Mouse (Mus musculus) lung, embryonic 16.5 days (tissue): ENCODE data around the gene Scml4. TPM values are rescaled to one million over a fixed set of nuclear protein-coding genes. Genes with fewer than 3 reads are reported as not detected.

ENCODE experiments used
- ATAC-seq: fragments of 200-750 bp; cut with Nextera tagmentation; 2 replicates; pipeline ENCODE4 v1.8.0; 2017; ENCODE audit warnings: low read depth, mild to moderate bottlenecking, moderate library complexity
- H3K27ac ChIP-seq: fragments of 300-500 bp; sonication (generic); 2 replicates; pipeline ENCODE4 v1.5.1; 2014; ENCODE audit warnings: mild to moderate bottlenecking, control low read depth, low read length
- H3K27me3 ChIP-seq: fragments of 300-500 bp; sonication (generic); 2 replicates; pipeline ENCODE4 v1.6.1; 2014; ENCODE audit warnings: low read depth, low read length, mixed read lengths; ENCODE audit not compliant: control insufficient read depth, insufficient read depth
- H3K36me3 ChIP-seq: fragments of 300-500 bp; sonication (generic); 2 replicates; pipeline ENCODE4 v1.6.1; 2014; ENCODE audit warnings: low read length; ENCODE audit not compliant: control insufficient read depth, insufficient read depth
- H3K4me1 ChIP-seq: fragments of 300-500 bp; sonication (generic); replicated peaks from 2 replicates; pipeline ENCODE4 v1.6.1; 2014; ENCODE audit warnings: low read length, mixed read lengths; ENCODE audit not compliant: control insufficient read depth, insufficient read depth
- H3K4me2 ChIP-seq: fragments of 300-500 bp; sonication (generic); 2 replicates; pipeline ENCODE4 v1.6.1; 2014; ENCODE audit warnings: low read depth, low read length, control low read depth
- H3K4me3 ChIP-seq: fragments of 300-500 bp; sonication (generic); 2 replicates; pipeline ENCODE4 v1.5.1; 2014; ENCODE audit warnings: mild to moderate bottlenecking, low read length, control low read depth
- H3K9ac ChIP-seq: fragments of 300-500 bp; sonication (generic); 2 replicates; pipeline ENCODE4 v1.6.1; 2014; ENCODE audit warnings: low read length, control low read depth
- H3K9me3 ChIP-seq: fragments of 300-500 bp; sonication (generic); 2 replicates; pipeline ENCODE4 v1.6.1; 2016; ENCODE audit warnings: low read length; ENCODE audit not compliant: control insufficient read depth
- WGBS: fragments of 180-500 bp; shearing (Covaris S2); extraction: QIAGEN DNeasy Blood & Tissue Kit; methylation state at CpG from one replicate; pipeline ENCODE4 v1.1.7; 2014; 5-methylcytosine and 5-hydroxymethylcytosine counted together
- polyA plus RNA-seq: library from polyadenylated mRNA; unstranded; fragments of >200 nt; fragmentation: Nextera tagmentation; extraction: Ambion mirVana; gene quantifications from 2 replicates; pipeline ENCODE4 v1.2.1, GENCODE M21; 2015

The Scml4 gene
- polyA plus RNA-seq, 1 experiment from 2014 or later = 0.38 TPM

- 91% methylated on average over 9 of the region's 9 CpGs for WGBS
- peaks cover 6% of the 10 kb centered on the region; the same call in 1 of the 2 replicates for H3K27me3 ChIP-seq
- no peak overlapping the region for H3K4me2 ChIP-seq
- no peaks in the 10 kb centered on the region for H3K4me1 ChIP-seq
- no peak overlapping the region for H3K27ac ChIP-seq
- H3K9me3 ChIP-seq = peaks cover 3% of the 10 kb centered on the region; the same call in 1 of the 2 replicates
- no peak for ATAC-seq
- H3K4me3 ChIP-seq = no peak overlapping the region
- H3K9ac ChIP-seq = no peak overlapping the region
- no peaks in the 10 kb centered on the region for H3K36me3 ChIP-seq
These were observed 3.6 kb upstream of the Scml4 start for GRCm38 (mm10) chr10:42856574-42856973.

GRCm38 (mm10) chr10:42857021-42857420 lies 3.1 kb upstream of the Scml4 start:
- H3K36me3 ChIP-seq = no peaks in the 10 kb centered on the region
- ATAC-seq = no peak
- H3K27me3 ChIP-seq = peaks cover 6% of the 10 kb centered on the region; the same call in 1 of the 2 replicates
- no peak overlapping the region for H3K4me2 ChIP-seq
- H3K4me3 ChIP-seq = no peak overlapping the region
- peaks cover 3% of the 10 kb centered on the region; the same call in 1 of the 2 replicates for H3K9me3 ChIP-seq
- no peak overlapping the region for H3K27ac ChIP-seq
- 89% methylated on average over 2 of the region's 2 CpGs for WGBS
- no peak overlapping the region for H3K9ac ChIP-seq
- H3K4me1 ChIP-seq = no peaks in the 10 kb centered on the region

- Histone ChIP-seq H3K27me3 (peaks cover 6% of the 10 kb centered on the region; the same call in 1 of the 2 replicates), H3K4me3 (no peak overlapping the region), H3K9me3 (no peaks in the 10 kb centered on the region), H3K36me3 (no peaks in the 10 kb centered on the region), H3K4me1 (peaks cover 4% of the 10 kb centered on the region; the same call in 1 of the 2 replicates), H3K9ac (no peak overlapping the region), H3K27ac (no peak overlapping the region), H3K4me2 (no peak overlapping the region)
- 36% methylated on average over 2 of the region's 2 CpGs for WGBS
- ATAC-seq = no peak
These were observed 400 bp upstream of the Scml4 start for GRCm38 (mm10) chr10:42859781-42860158.

GRCm38 (mm10) chr10:42861446-42861845 lies 1.3 kb downstream of the Scml4 start:
- ATAC-seq = no peak
- WGBS = 75% methylated on average over 7 of the region's 7 CpGs

GRCm38 (mm10) chr10:42862102-42862740 lies 2.1 kb downstream of the Scml4 start:
- ATAC-seq = no peak
- H3K4me1 ChIP-seq = peaks cover 4% of the 10 kb centered on the region; the same call in 1 of the 2 replicates
- H3K4me3 ChIP-seq = peak overlapping the region; percentile 36
- H3K36me3 ChIP-seq = no peaks in the 10 kb centered on the region
- H3K9me3 ChIP-seq = no peaks in the 10 kb centered on the region
- 36% methylated on average over 13 of the region's 13 CpGs for WGBS
- peaks cover 6% of the 10 kb centered on the region; the same call in 1 of the 2 replicates for H3K27me3 ChIP-seq
- H3K4me2 ChIP-seq = peak overlapping the region; percentile 51
- H3K9ac ChIP-seq = 0 out of 2 replicates have a peak overlapping the region, but pooled peaks have one; percentile 24
- no peak overlapping the region for H3K27ac ChIP-seq

More at GRCm38 (mm10) chr10:42861446-42861845, 1.3 kb downstream of the Scml4 start:
- Histone ChIP-seq H3K36me3 (no peaks in the 10 kb centered on the region), H3K27me3 (peaks cover 6% of the 10 kb centered on the region; the same call in 1 of the 2 replicates), H3K9me3 (no peaks in the 10 kb centered on the region), H3K4me2 (no peak overlapping the region), H3K27ac (no peak overlapping the region), H3K4me1 (peaks cover 4% of the 10 kb centered on the region; the same call in 1 of the 2 replicates), H3K4me3 (no peak overlapping the region), H3K9ac (no peak overlapping the region)

GRCm38 (mm10) chr10:42862806-42863205 lies 2.6 kb downstream of the Scml4 start:
- Histone ChIP-seq H3K4me3 (no peak overlapping the region), H3K36me3 (no peaks in the 10 kb centered on the region), H3K9ac (no peak overlapping the region), H3K4me2 (0 out of 2 replicates have a peak overlapping the region, but pooled peaks have one; percentile 8), H3K27ac (no peak overlapping the region), H3K27me3 (peaks cover 6% of the 10 kb centered on the region; the same call in 1 of the 2 replicates), H3K4me1 (peaks cover 4% of the 10 kb centered on the region; the same call in 1 of the 2 replicates), H3K9me3 (no peaks in the 10 kb centered on the region)
- WGBS = 56% methylated on average over 4 of the region's 4 CpGs
- no peak for ATAC-seq

- peaks cover 6% of the 10 kb centered on the region; the same call in 1 of the 2 replicates for H3K27me3 ChIP-seq
- WGBS = 23% methylated on average over 31 of the region's 31 CpGs
- ATAC-seq = 0 out of 2 replicates have a peak, but pooled peaks have one; percentile 21
- H3K36me3 ChIP-seq = no peaks in the 10 kb centered on the region
- no peak overlapping the region for H3K27ac ChIP-seq
- H3K9me3 ChIP-seq = no peaks in the 10 kb centered on the region
- peaks cover 4% of the 10 kb centered on the region; the same call in 1 of the 2 replicates for H3K4me1 ChIP-seq
- peak overlapping the region; percentile 57 for H3K4me2 ChIP-seq
- H3K9ac ChIP-seq = peak overlapping the region; percentile 47; the same call in 1 of the 2 replicates
- peak overlapping the region; percentile 55 for H3K4me3 ChIP-seq
These were observed 3.6 kb downstream of the Scml4 start for GRCm38 (mm10) chr10:42863621-42864391.

GRCm38 (mm10) chr10:42864696-42865095 lies 4.5 kb downstream of the Scml4 start:
- no peak overlapping the region for H3K4me2 ChIP-seq
- H3K9ac ChIP-seq = no peak overlapping the region
- no peak for ATAC-seq
- WGBS = 31% methylated on average over 5 of the region's 5 CpGs
- no peaks in the 10 kb centered on the region for H3K36me3 ChIP-seq
- H3K27me3 ChIP-seq = peaks cover 6% of the 10 kb centered on the region; the same call in 1 of the 2 replicates
- H3K4me3 ChIP-seq = no peak overlapping the region
- no peaks in the 10 kb centered on the region for H3K9me3 ChIP-seq
- H3K27ac ChIP-seq = no peak overlapping the region
- H3K4me1 ChIP-seq = peaks cover 4% of the 10 kb centered on the region; the same call in 1 of the 2 replicates

GRCm38 (mm10) chr10:42868416-42868815 lies 8.2 kb downstream of the Scml4 start:
- Histone ChIP-seq H3K36me3 (no peaks in the 10 kb centered on the region), H3K9ac (no peak overlapping the region), H3K4me2 (no peak overlapping the region), H3K27ac (no peak overlapping the region), H3K4me1 (no peaks in the 10 kb centered on the region; the same call in 1 of the 2 replicates), H3K4me3 (no peak overlapping the region), H3K27me3 (no peaks in the 10 kb centered on the region; the same call in 1 of the 2 replicates), H3K9me3 (no peaks in the 10 kb centered on the region)
- no peak for ATAC-seq
- 83% methylated on average over 9 of the region's 9 CpGs for WGBS
